Mouse (Mus musculus) G1E (cell line): ENCODE data around the gene Dusp18. TPM values are rescaled to one million over a fixed set of nuclear protein-coding genes. Genes with fewer than 3 reads are reported as not detected.

Experiments
- ATAC-seq: 2 replicates; pipeline ENCODE4 v1.8.0; 2016; ENCODE audit warnings: mild to moderate bottlenecking; ENCODE audit not compliant: insufficient number of reproducible peaks, poor library complexity, low FRiP score, severe bottlenecking; ENCODE audit errors: extremely low read depth
- DNase-seq: peaks from one replicate; pipeline ENCODE4 v3.0.0; 2012; ENCODE audit warnings: low spot score
- H3K27me3 ChIP-seq: 2 replicates; pipeline ENCODE4 v1.6.1; 2012; ENCODE audit warnings: mild to moderate bottlenecking, low read length, inconsistent platforms; ENCODE audit not compliant: insufficient read depth
- H3K36me3 ChIP-seq: replicated peaks from 2 replicates; pipeline ENCODE3; 2012; ENCODE audit warnings: mild to moderate bottlenecking, inconsistent platforms
- H3K4me1 ChIP-seq: 2 replicates; pipeline ENCODE4 v1.6.1; 2012; ENCODE audit warnings: low read depth, low read length, inconsistent platforms, mixed read lengths; ENCODE audit not compliant: insufficient read depth
- H3K4me3 ChIP-seq: 2 replicates; pipeline ENCODE4 v1.5.1; 2012; ENCODE audit warnings: low read depth, mild to moderate bottlenecking, inconsistent platforms, low read length, moderate library complexity, mixed read lengths
- H3K9me3 ChIP-seq: replicated peaks from 2 replicates; pipeline ENCODE4 v1.6.1; 2012; ENCODE audit warnings: inconsistent platforms
- CTCF ChIP-seq: IDR thresholded peaks from 2 replicates; pipeline ENCODE4 v1.5.1; 2012; ENCODE audit warnings: low read depth, low read length, inconsistent platforms, mixed read lengths
- GATA1 ChIP-seq: IDR thresholded peaks from 2 replicates; pipeline ENCODE4 v1.6.1; 2012; ENCODE audit warnings: borderline replicate concordance, low read length, inconsistent platforms, mixed read lengths
- GATA2 ChIP-seq: IDR thresholded peaks from 2 replicates; pipeline ENCODE4 v1.6.1; 2012; ENCODE audit warnings: low read depth, low read length, inconsistent platforms, borderline replicate concordance
- POLR2AphosphoS5 ChIP-seq: IDR thresholded peaks from 2 replicates; pipeline ENCODE4 v1.6.1; 2012; ENCODE audit warnings: low read depth, low read length, inconsistent platforms; ENCODE audit not compliant: insufficient replicate concordance
- TAL1 ChIP-seq: conservative IDR thresholded peaks from 2 replicates; pipeline ENCODE4 v1.6.1; 2012; ENCODE audit warnings: low read depth, low read length, inconsistent platforms, mixed read lengths
- polyA plus RNA-seq: library from polyadenylated mRNA; stranded (reverse); fragments of >175 nt; gene quantifications from 2 replicates; pipeline ENCODE4 v1.2.3, GENCODE M21; 2012
- total RNA-seq, 2 experiments: library from RNA; stranded (forward) in 1 of 2; stranded (reverse) in 1 of 2; fragments of 200-1000 nt in 1 of 2; fragments of >200 nt in 1 of 2; fragmentation: Nextera tagmentation in 1 of 2; gene quantifications; 2 replicates each; pipeline ENCODE4 v1.2.3; 2014 to 2017

Dusp18 gene
- total and polyA plus RNA-seq, 3 experiments = 0.11 TPM; not detected in 2

- peaks cover 14% of the 10 kb centered on the region for H3K27me3 ChIP-seq
- peak; percentile 68 for ATAC-seq
- H3K9me3 ChIP-seq = no peaks in the 10 kb centered on the region
These were observed 36.6 kb downstream of the Dusp18 start, which contains the start of gene Tcn2 for GRCm38 (mm10) chr11:3931511-3932211. Tcn2 (minus strand) TSS chr11:3932159.

GRCm38 (mm10) chr11:3933756-3934285 lies 38.8 kb downstream of the Dusp18 start:
- Histone ChIP-seq H3K9me3 (no peaks in the 10 kb centered on the region), H3K36me3 (no peaks in the 10 kb centered on the region), H3K4me1 (peaks cover 8% of the 10 kb centered on the region), H3K27me3 (peaks cover 22% of the 10 kb centered on the region), H3K4me3 (no peak overlapping the region)
- ATAC-seq (no peak), DNase-seq (no peak)
- TF ChIP-seq TAL1 = no peak
- TF ChIP-seq CTCF = no peak
- TF ChIP-seq GATA2 = no peak
- no peak for TF ChIP-seq GATA1
- no peak for TF ChIP-seq POLR2AphosphoS5

More at GRCm38 (mm10) chr11:3931511-3932211, 36.6 kb downstream of the Dusp18 start, which contains the start of gene Tcn2:
- no peaks in the 10 kb centered on the region for H3K36me3 ChIP-seq
- H3K4me1 ChIP-seq = peaks cover 8% of the 10 kb centered on the region
- peak within 1 kb of the TSS; percentile 62 for H3K4me3 ChIP-seq
- DNase-seq = peak; percentile 60
- TF ChIP-seq GATA2 = no peak
- TF ChIP-seq TAL1 = no peak
- TF ChIP-seq POLR2AphosphoS5 = no peak
- TF ChIP-seq CTCF = no peak
- no peak for TF ChIP-seq GATA1

DNA sequence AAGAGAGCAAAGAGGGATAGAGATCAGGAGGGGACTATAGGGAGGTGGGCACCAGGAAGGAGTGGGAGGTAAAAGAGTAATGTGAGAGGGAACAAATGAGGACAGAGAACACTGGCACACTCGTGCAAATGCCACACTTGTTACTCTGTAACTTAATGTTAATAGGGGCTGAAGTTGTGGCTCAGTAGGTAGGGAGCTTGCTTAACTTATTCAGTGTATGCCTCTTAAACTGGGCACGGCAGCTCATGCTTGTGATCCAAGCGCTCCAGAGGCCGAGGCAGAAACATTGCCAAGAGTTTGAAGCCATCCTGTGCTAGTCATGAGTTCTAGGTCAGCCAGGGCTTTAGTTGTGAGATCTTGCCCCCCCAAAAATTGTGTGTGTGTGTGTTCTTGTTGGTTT lies 40.1 kb downstream of the Dusp18 start:
- TF ChIP-seq TAL1 = no peak
- no peak for TF ChIP-seq GATA2
- no peak overlapping the region for H3K4me3 ChIP-seq
- H3K27me3 ChIP-seq = peaks cover 22% of the 10 kb centered on the region
- ATAC-seq (no peak), DNase-seq (no peak)
- H3K4me1 ChIP-seq = peaks cover 8% of the 10 kb centered on the region
- no peaks in the 10 kb centered on the region for H3K36me3 ChIP-seq
- H3K9me3 ChIP-seq = no peaks in the 10 kb centered on the region

GRCm38 (mm10) chr11:3936318-3936717 lies 41.3 kb downstream of the Dusp18 start:
- no peak overlapping the region for H3K4me3 ChIP-seq
- DNase-seq = no peak
- H3K9me3 ChIP-seq = no peaks in the 10 kb centered on the region
- ATAC-seq = no peak
- no peak for TF ChIP-seq GATA2
- no peak for TF ChIP-seq POLR2AphosphoS5
- TF ChIP-seq TAL1 = no peak
- no peak for TF ChIP-seq GATA1
- TF ChIP-seq CTCF = no peak
- H3K27me3 ChIP-seq = peaks cover 24% of the 10 kb centered on the region
- H3K4me1 ChIP-seq = peaks cover 7% of the 10 kb centered on the region
- H3K36me3 ChIP-seq = no peaks in the 10 kb centered on the region

DNA sequence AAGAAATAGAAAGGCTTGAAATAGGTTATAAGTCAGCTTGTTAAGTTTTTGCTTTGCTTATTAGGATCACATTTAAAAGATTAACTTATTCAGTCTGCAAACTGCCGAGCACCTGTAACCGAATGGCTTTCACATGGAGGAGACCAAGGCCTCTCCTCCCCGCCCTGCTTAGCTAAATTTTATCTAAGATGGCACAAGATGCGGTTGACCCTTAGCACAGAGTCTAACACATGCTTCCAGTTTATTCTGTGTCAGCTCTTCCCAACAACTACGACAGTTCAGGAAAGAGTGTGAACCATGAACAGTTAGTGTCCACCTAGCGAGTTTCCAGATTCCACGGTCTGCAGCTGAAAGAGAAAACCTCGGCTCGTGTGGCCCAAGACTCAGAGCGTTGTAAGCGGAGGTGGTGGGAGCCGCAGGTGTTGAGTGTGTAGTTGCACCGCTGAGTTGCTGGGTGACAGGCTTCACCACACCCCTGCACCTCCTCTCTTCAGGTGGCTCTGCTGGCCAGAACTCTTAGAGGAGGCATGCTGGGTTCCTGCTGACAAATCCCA lies 42.4 kb downstream of the Dusp18 start:
- DNase-seq (no peak), ATAC-seq (no peak)
- Histone ChIP-seq H3K4me3 (no peak overlapping the region), H3K9me3 (no peaks in the 10 kb centered on the region), H3K27me3 (peaks cover 22% of the 10 kb centered on the region), H3K4me1 (no peaks in the 10 kb centered on the region), H3K36me3 (no peaks in the 10 kb centered on the region)
- TF ChIP-seq GATA2 (no peak), CTCF (no peak), POLR2AphosphoS5 (no peak), TAL1 (no peak), GATA1 (no peak)

GRCm38 (mm10) chr11:3941371-3941770 lies 46.3 kb downstream of the Dusp18 start:
- no peak for TF ChIP-seq GATA1
- TF ChIP-seq GATA2 = no peak
- TF ChIP-seq POLR2AphosphoS5 = no peak
- no peak for TF ChIP-seq TAL1
- no peak for TF ChIP-seq CTCF
- no peak overlapping the region for H3K4me3 ChIP-seq
- peaks cover 18% of the 10 kb centered on the region; the same call in 1 of the 2 replicates for H3K27me3 ChIP-seq
- ATAC-seq = no peak
- DNase-seq = no peak
- no peaks in the 10 kb centered on the region for H3K9me3 ChIP-seq
- no peaks in the 10 kb centered on the region for H3K4me1 ChIP-seq
- H3K36me3 ChIP-seq = no peaks in the 10 kb centered on the region
